Mouse (Mus musculus) embryonic stem cell, embryonic (primary cell): Measurements from ENCODE around the gene Ugt1a6a.

Source experiments
- CTCF ChIA-PET, 4 experiments: fragments of 300-600 bp in 2 of 4; fragments of 350-600 bp in 2 of 4; sonication (Branson Sonifier 250); formaldehyde crosslinking; loops; one replicate each; lab custom pipeline; 2022; ENCODE audit warnings: inconsistent platforms in 2 of 4; lab: Charles Lee
- POLR2A ChIA-PET, 4 experiments: fragments of 300-600 bp in 2 of 4; fragments of 350-600 bp in 2 of 4; sonication (Branson Sonifier 250); formaldehyde crosslinking; loops; one replicate each; lab custom pipeline; 2022; ENCODE audit warnings: antibody characterized with exemption in 4 of 4, inconsistent platforms in 1 of 4; lab: Charles Lee

Gene Ugt1a6a

GRCm38 (mm10) chr1:88218591-88218990 lies 84.0 kb downstream of the Ugt1a6a start:
- POLR2A ChIA-PET, result interaction anchor here in 1 of 4 experiments (1.4 kb wide), 1 partner anchor 34 kb away, joined by 3 read pairs; no protein-coding TSS in a partner anchor
- CTCF ChIA-PET, result interaction anchor here in 2 of 4 experiments (1.1 to 1.3 kb wide), 2 partner anchors 11 to 71 kb away, joined by 3 read pairs; no protein-coding TSS in a partner anchor

- CTCF ChIA-PET, result interaction anchor here in 2 of 4 experiments (1.1 to 2.4 kb wide), 3 partner anchors 10 to 71 kb away, joined by 3 to 7 read pairs (median 4); no protein-coding TSS in a partner anchor
- POLR2A ChIA-PET, result interaction anchor here in 1 of 4 experiments (1.0 to 1.9 kb wide), 3 partner anchors 15 to 47 kb away, joined by 3 to 9 read pairs (median 4); no protein-coding TSS in a partner anchor
Measured at GRCm38 (mm10) chr1:88219054-88219453, 84.4 kb downstream of the Ugt1a6a start.

GRCm38 (mm10) chr1:88220336-88220735 lies 85.7 kb downstream of the Ugt1a6a start:
- POLR2A ChIA-PET, result interaction anchor here in 2 of 4 experiments (0.7 to 1.9 kb wide), 7 partner anchors 11 to 906 kb away, joined by 3 to 9 read pairs (median 4); partner anchors contain the start of genes Hjurp (in 1 of the 2) and Trpm8 (in 1 of the 2)
- CTCF ChIA-PET, result interaction anchor here in 2 of 4 experiments (1.0 to 2.4 kb wide), 3 partner anchors 64 to 70 kb away, joined by 3 to 7 read pairs (median 4); no protein-coding TSS in a partner anchor

GRCm38 (mm10) chr1:88222216-88222615 lies 87.6 kb downstream of the Ugt1a6a start:
- CTCF ChIA-PET, result interaction anchor here in 3 of 4 experiments (0.9 to 1.3 kb wide), 3 partner anchors 10 to 68 kb away, joined by 3 to 4 read pairs (median 3); no protein-coding TSS in a partner anchor
- POLR2A ChIA-PET, result interaction anchor here in 1 of 4 experiments (0.6 to 2.2 kb wide), 6 partner anchors 9 to 559 kb away, joined by 3 to 5 read pairs (median 4); partner anchors contain the start of genes Hjurp and Trpm8

- ChIA-PET CTCF (interaction anchor here in 3 of 4 experiments (0.6 to 1.3 kb wide), 6 partner anchors 10 to 78 kb away, joined by 3 to 6 read pairs (median 4); no protein-coding TSS in a partner anchor), POLR2A (interaction anchor here in 2 of 4 experiments (0.6 to 2.2 kb wide), 9 partner anchors 8 to 61 kb away, joined by 3 to 5 read pairs (median 4); partner anchors contain the start of genes Hjurp (in 1 of the 2) and Trpm8 (in 1 of the 2))
Measured at GRCm38 (mm10) chr1:88223011-88223515, 88.5 kb downstream of the Ugt1a6a start.

- ChIA-PET POLR2A (interaction anchor here in 2 of 4 experiments (0.6 to 1.4 kb wide), 6 partner anchors 9 to 60 kb away, joined by 3 to 5 read pairs (median 3); partner anchors contain the start of gene Ugt1a1 (in 1 of the 2)), CTCF (interaction anchor here in 3 of 4 experiments (0.9 to 1.3 kb wide), 3 partner anchors 9 to 66 kb away, joined by 3 to 6 read pairs (median 3); no protein-coding TSS in a partner anchor)
Measured at GRCm38 (mm10) chr1:88223591-88223990, 89.0 kb downstream of the Ugt1a6a start.

GRCm38 (mm10) chr1:88224029-88224776 lies 89.6 kb downstream of the Ugt1a6a start:
- POLR2A ChIA-PET, result interaction anchor here in 1 of 4 experiments (0.8 to 1.4 kb wide), 4 partner anchors 9 to 41 kb away, joined by 3 to 4 read pairs (median 3); partner anchors contain the start of gene Ugt1a1
- CTCF ChIA-PET, result interaction anchor here in 2 of 4 experiments (0.7 to 1.1 kb wide), 2 partner anchors 60 to 66 kb away, joined by 3 to 6 read pairs; no protein-coding TSS in a partner anchor

GRCm38 (mm10) chr1:88225301-88225700 lies 90.7 kb downstream of the Ugt1a6a start:
- CTCF ChIA-PET, result interaction anchor here in 1 of 4 experiments (0.6 kb wide), 1 partner anchor 65 kb away, joined by 3 read pairs; no protein-coding TSS in a partner anchor
- POLR2A ChIA-PET, result interaction anchor here in 2 of 4 experiments (1.1 to 1.3 kb wide), 2 partner anchors 20 to 21 kb away, joined by 3 read pairs; no protein-coding TSS in a partner anchor

GRCm38 (mm10) chr1:88225741-88226140 lies 91.1 kb downstream of the Ugt1a6a start:
- CTCF ChIA-PET, result interaction anchor here in 1 of 4 experiments (0.6 kb wide), 1 partner anchor 64 kb away, joined by 3 read pairs; no protein-coding TSS in a partner anchor
- POLR2A ChIA-PET, result interaction anchor here in 2 of 4 experiments (0.5 to 1.3 kb wide), 4 partner anchors 10 to 188 kb away, joined by 3 read pairs; no protein-coding TSS in a partner anchor

- ChIA-PET CTCF (no interaction called here), POLR2A (interaction anchor here in 1 of 4 experiments (0.5 to 1.0 kb wide), 2 partner anchors 9 to 25 kb away, joined by 3 to 4 read pairs; no protein-coding TSS in a partner anchor)
Measured at GRCm38 (mm10) chr1:88226670-88227379, 92.2 kb downstream of the Ugt1a6a start, which contains the start of gene Mroh2a. TSS of gene Mroh2a (plus strand) at chr1:88226986.

- CTCF ChIA-PET, result no interaction called here
- POLR2A ChIA-PET, result no interaction called here
Measured at GRCm38 (mm10) chr1:88227482-88227881, 92.9 kb downstream of the Ugt1a6a start.

- CTCF ChIA-PET, result no interaction called here
- POLR2A ChIA-PET, result no interaction called here
Measured at GRCm38 (mm10) chr1:88228121-88228520, 93.5 kb downstream of the Ugt1a6a start.

GRCm38 (mm10) chr1:88229566-88229965 lies 95.0 kb downstream of the Ugt1a6a start:
- POLR2A ChIA-PET, result no interaction called here
- CTCF ChIA-PET, result interaction anchor here in 1 of 4 experiments (0.6 kb wide), 1 partner anchor 10 kb away, joined by 3 read pairs; no protein-coding TSS in a partner anchor

GRCm38 (mm10) chr1:88229986-88230385 lies 95.4 kb downstream of the Ugt1a6a start:
- ChIA-PET POLR2A (no interaction called here), CTCF (no interaction called here)

GRCm38 (mm10) chr1:88230421-88230820 lies 95.8 kb downstream of the Ugt1a6a start:
- POLR2A ChIA-PET, result interaction anchor here in 1 of 4 experiments (1.0 kb wide), 1 partner anchor 10 kb away, joined by 4 read pairs; no protein-coding TSS in a partner anchor
- CTCF ChIA-PET, result interaction anchor here in 1 of 4 experiments (0.6 kb wide), 1 partner anchor 512 kb away, joined by 3 read pairs; no protein-coding TSS in a partner anchor

GRCm38 (mm10) chr1:88230981-88231802 lies 96.6 kb downstream of the Ugt1a6a start:
- CTCF ChIA-PET, result interaction anchor here in 2 of 4 experiments (0.6 to 0.8 kb wide), 2 partner anchors 59 to 511 kb away, joined by 3 read pairs; no protein-coding TSS in a partner anchor
- POLR2A ChIA-PET, result interaction anchor here in 1 of 4 experiments (1.0 to 1.2 kb wide), 2 partner anchors 9 to 11 kb away, joined by 4 to 5 read pairs; no protein-coding TSS in a partner anchor
